15 mouse cellular contexts compared by ENCODE assay signal in genomic region chr13:99196865-99197264, GRCm38 (mm10).
"Had no signal": no experiment of that assay in that cellular context is flagged by ENCODE, and none has a peak within 500 bp of the region (broad histone marks: within the 10 kb centered on the region; RNA-seq: fewer than 3 reads in every experiment).

No protein-coding gene starts in this region.

- H3K4me3 ChIP-seq: limb, embryonic 10.5 days; limb, embryonic 13.5 days; midbrain, embryonic 13.5 days; neural tube, embryonic 12.5 days; neural tube, embryonic 15.5 days; stomach, embryonic 15.5 days had no signal

- H3K4me1 ChIP-seq: midbrain, embryonic 13.5 days; stomach, embryonic 15.5 days had no signal

- H3K9me3 ChIP-seq: limb, embryonic 10.5 days; limb, embryonic 13.5 days; midbrain, embryonic 13.5 days; neural tube, embryonic 12.5 days; neural tube, embryonic 15.5 days; stomach, embryonic 15.5 days had no signal

- H3K36me3 ChIP-seq: limb, embryonic 10.5 days; limb, embryonic 13.5 days; midbrain, embryonic 13.5 days; neural tube, embryonic 12.5 days; neural tube, embryonic 15.5 days; stomach, embryonic 15.5 days had no signal

- H3K4me2 ChIP-seq: limb, embryonic 13.5 days; lung, embryonic 14.5 days; midbrain, embryonic 13.5 days; neural tube, embryonic 12.5 days; neural tube, embryonic 15.5 days; stomach, embryonic 15.5 days had no signal

- H3K9ac ChIP-seq: limb, embryonic 13.5 days; liver, embryonic 14.5 days; liver, postnatal 0 days; lung, embryonic 14.5 days; midbrain, embryonic 13.5 days; neural tube, embryonic 12.5 days; neural tube, embryonic 15.5 days; stomach, embryonic 15.5 days had no signal

- H3K27me3 ChIP-seq: limb, embryonic 13.5 days; midbrain, embryonic 13.5 days; neural tube, embryonic 12.5 days; neural tube, embryonic 15.5 days; stomach, embryonic 15.5 days had no signal

- H3K27ac ChIP-seq: limb, embryonic 10.5 days; limb, embryonic 13.5 days; liver, embryonic 14.5 days; macrophage; midbrain, embryonic 13.5 days; neural tube, embryonic 12.5 days; neural tube, embryonic 15.5 days; stomach, embryonic 15.5 days had no signal

- DNase-seq: liver; liver, postnatal 0 days; lung, embryonic 14.5 days; right cerebral cortex, postnatal 25 days; spleen, adult 18-20 months had no signal

- ATAC-seq: intestine, postnatal 0 days; liver, postnatal 0 days; lung, postnatal 0 days; midbrain, embryonic 13.5 days had no signal
